Mouse (Mus musculus) stomach, postnatal 0 days (tissue): Measurements from ENCODE around the gene Dusp15.

ENCODE experiments used
- CTCF ChIP-seq: IDR thresholded peaks from 2 replicates; pipeline ENCODE4 v1.5.1; 2016; ENCODE audit warnings: antibody characterized with exemption, low read depth, mild to moderate bottlenecking, moderate library complexity
- EP300 ChIP-seq: optimal IDR thresholded peaks from 2 replicates; pipeline ENCODE3; 2016; ENCODE audit warnings: antibody characterized with exemption

- TF ChIP-seq EP300: no peak
- TF ChIP-seq CTCF: no peak
Measured at GRCm38 (mm10) chr2:152915453-152915852, 36.0 kb downstream of the Dusp15 start.
